Mouse (Mus musculus) gastrocnemius, postnatal 4 days (tissue): ENCODE measurements around the gene Jph3. TPM values are rescaled to one million over a fixed set of nuclear protein-coding genes. Genes with fewer than 3 reads are reported as not detected.

Experiments
- DNase-seq, 2 experiments: peaks; one replicate each; pipeline ENCODE4 v3.0.0; 2021 to 2022; ENCODE audit warnings: low spot score in 2 of 2, mixed read lengths in 2 of 2
- total RNA-seq, 2 experiments: library from RNA; stranded (reverse); gene quantifications; 2 replicates each; pipeline ENCODE4 v1.2.3; 2021

The Jph3 gene
- total RNA-seq, 2 experiments from 2014 or later: 0.12 to 0.16 TPM

DNA sequence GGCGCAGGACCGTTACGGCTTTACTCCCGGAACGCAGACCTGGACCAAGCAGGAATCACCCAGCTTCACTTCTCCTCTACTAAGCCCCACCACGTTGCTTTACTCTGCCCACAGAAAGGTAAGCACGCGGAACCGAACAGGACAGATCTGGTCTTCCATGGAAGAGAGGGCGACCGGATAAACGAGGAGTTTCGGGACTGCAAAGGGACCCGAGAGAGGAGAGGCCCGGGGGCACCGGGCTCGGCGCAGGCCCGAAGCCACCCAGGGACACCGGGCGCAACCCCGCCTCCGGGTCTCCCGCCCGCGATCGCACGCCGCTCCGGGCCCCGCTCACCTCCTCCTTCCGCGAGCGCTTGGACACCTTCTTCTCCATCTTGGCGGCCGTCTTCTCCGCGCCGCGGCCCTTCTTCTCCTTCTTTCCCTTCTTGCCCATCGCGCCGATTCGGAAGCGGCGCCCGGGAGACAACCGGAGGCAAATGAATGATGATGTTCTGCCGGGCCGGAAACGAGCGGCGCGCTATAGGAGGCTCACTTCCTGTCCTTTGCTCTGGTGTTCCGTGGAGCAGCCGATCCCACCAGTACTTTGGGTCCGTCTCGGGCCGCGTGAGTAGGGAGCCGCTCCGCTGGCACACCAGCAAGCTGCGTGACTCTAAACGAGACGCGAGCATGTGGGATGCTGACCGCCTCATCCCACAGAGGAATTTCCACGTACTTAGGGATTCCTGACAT, 99.8 kb downstream of the Jph3 start, which contains the start of gene Klhdc4:
TSS of gene Klhdc4 (minus strand) at position 522 of the 729 bp plus-strand sequence.
- peak; percentile 63 to 82 for DNase-seq

DNA sequence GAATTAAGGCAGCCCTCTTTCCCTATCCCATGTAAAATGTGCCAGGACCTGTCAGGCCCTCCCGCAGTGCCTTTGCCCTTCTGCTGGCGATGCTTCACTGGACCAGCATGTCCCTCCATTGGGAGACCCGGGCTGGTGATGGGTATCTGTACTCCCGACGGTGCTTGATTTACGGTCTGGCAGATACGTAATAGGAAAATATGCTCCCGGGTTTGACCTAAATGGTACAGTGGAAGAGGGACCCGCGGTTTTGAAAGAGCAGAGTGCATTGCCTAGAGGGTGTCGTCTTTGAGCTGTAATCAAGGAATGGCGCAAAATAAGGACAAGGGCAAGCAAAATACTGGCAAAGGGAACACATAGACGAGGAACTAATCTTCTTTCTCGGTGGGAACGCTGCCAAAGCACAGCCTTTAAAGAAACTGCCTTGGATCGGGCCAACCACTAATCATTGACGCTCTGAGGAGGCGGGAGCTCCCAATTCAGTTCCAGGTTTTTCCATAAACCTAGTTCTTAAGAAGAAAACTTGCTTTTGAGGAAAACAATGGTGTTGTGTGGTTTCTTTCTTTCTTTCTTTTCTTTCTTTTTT, 100.4 kb downstream of the Jph3 start:
- no peak for DNase-seq

DNA sequence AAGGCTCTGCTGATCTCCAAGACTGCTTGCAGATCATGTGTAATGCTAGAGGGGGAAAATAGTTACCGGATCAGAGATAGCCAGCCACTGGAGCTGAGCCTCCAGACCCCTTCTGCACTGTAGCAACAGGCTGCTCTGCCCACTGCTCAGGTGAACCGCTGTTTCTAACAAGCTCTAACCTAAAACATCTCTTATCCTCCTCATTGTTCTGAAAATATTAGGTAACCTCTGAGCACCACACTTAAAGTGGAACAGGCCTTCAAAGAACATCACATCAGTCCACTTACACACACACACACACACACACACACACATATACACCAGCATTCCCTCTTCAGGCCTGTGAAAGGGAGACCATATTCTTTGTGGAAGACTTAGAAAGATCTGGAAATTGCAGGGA, 102.6 kb downstream of the Jph3 start:
- no peak for DNase-seq

DNA sequence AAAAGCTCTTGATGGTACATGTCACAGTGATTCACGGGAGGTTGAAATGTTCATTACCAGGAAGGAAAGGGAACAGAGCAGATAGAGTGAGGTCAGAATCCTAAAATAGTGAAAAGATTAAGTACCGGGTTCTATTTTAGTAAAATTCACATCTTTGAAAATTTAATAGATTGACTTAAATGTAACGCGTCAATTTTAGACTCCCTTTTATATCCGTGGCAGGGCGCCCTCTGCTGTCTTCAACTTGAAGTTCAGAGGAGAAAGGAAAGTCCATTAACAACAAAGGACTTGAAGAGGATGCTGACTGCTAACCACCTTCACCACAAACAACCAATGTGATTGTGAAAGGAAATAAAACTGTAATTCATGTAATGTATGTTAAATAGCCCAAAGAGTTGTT, 103.1 kb downstream of the Jph3 start:
- DNase-seq: peak in 1 of 2 experiments; percentile 56

DNA sequence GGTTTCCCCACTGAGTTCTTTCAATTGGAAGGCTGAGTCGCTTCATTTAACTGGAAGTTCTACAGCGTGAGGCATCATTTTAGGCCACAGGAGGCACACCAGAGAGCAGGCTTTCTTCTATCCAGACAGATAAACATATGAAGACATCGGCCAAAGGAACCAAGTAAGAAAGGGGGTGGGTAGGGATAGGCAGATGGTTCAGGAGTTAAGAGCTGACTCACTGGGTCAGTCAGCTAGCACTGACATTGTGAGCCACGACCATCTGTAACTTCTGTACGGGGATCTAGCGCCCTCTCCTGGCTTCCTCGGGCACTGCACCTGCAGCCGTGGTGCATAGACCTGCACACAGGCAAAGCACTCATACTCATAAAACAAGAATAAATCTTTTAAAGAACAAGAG, 111.8 kb downstream of the Jph3 start:
- peak in 1 of 2 experiments; percentile 33 for DNase-seq

DNA sequence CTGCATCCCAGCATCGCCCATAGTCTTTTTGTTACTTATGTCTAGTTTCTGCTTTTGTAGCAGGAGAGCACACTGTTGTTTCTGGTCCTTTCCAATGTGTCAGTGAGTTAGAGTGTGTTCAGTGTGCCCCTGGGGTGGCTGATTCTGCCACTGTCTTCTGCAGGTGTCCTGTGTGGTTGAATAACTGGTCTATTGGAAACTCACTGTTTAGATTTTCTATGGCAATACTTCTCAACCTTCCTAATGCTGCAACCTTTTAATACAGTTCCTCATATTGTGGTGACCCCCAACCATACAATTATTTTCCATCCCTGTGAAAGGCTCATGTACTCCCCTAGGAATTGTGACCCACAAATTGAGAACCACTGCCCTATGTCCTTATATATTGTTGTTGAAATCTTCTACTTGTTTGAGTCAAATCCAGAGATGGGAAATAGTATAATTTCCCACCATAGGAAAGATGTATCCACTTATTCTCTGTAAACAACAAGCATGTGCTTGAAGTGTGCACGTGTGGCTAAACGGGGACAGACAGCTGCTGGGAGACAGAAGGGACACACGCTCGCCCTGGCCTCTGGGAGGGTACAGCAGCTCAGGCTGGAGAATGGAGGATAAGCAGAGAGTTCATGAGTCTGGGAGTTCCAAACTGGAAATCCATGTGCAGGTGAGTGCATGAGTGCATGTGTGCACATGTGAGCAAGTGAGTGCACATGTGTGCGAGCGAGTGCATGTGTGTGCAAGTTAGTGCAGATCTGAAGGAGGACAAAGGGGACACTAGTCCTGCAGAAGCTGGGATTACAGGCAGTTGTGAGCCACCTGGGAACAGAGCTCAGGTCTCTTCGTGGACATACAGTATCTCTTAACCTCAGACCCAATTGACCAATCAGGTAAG, 112.9 kb downstream of the Jph3 start:
- DNase-seq: no peak

DNA sequence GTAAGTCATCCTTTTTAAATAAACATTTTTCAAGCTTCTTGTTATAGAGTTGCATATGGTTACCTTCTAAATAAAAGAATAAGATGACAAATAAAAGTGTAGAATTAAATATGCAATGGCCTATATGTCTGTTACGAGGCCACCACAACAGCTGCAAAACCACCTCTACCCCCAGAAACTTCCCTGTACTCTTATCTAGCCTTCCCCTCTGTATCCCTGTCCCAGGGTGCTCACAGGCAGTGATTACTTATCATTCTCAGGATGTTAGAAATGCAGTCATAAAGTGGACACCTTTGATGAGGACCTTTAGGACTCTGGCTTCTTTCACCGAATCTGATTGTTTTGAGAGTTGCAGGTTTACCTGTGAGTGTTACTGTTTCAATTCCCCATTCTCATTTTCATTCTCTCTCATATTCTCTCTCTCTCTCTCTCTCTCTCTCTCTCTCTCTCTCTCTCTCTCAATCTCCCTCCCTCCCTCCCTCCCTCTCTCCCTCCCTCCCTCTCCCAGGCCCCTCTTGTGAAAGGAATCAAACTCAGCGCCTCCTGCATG, 113.8 kb downstream of the Jph3 start:
- no peak for DNase-seq

Other genes starting within 250 kb of the Jph3 start
- not detected for gene 1700018B08Rik, start 185.3 kb upstream of the Jph3 start, total RNA-seq
- gene Fbxo31, start 150.8 kb upstream of the Jph3 start, total RNA-seq: 10 to 100 TPM; 52.8 to 68.4 TPM
- 100 to 1,000 TPM; 104 to 105 TPM for gene Map1lc3b, start 139.3 kb upstream of the Jph3 start, total RNA-seq
- 10 to 100 TPM; 43.9 to 44.6 TPM for gene Zcchc14, start 76.7 kb upstream of the Jph3 start, total RNA-seq
- gene Klhdc4, start 99.9 kb downstream of the Jph3 start, total RNA-seq: 10 to 100 TPM; 17.5 to 19.0 TPM
- gene Slc7a5, start 178.1 kb downstream of the Jph3 start, total RNA-seq: 10 to 100 TPM; 21.9 to 22.4 TPM
- gene Car5a, start 215.3 kb downstream of the Jph3 start, total RNA-seq: under 1 TPM in 1 of 2 experiments, not detected in 1; 0.44 TPM
- gene Banp, start 220.1 kb downstream of the Jph3 start, total RNA-seq: 10 to 100 TPM; 15.6 to 17.4 TPM